Mouse (Mus musculus): ENCODE results near the gene Napsa. TPM values are rescaled to one million over a fixed set of nuclear protein-coding genes. Genes with fewer than 3 reads are reported as not detected.

The Napsa gene
- polyA plus RNA-seq, 1 experiment, result not detected

DNA sequence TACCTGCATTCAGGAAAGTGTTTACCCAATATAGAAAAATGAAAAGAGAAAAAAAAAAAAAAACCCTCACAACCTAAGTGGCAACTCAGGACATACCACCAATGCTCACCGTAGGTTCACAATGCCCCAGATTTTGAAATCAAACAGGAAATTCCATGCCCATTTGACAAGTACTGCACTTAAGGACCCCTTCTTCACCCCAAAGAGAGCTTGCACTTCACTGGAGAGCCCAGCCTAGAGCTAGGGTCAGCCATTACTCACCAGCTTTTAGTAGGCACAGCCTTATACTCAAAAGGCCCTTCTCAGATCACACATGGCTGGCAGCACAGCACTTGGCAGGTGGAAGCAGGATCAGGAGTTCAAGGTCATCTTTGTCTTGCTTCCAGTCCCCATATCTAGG is 11.0 kb downstream of the Napsa start:
- H3ac ChIP-seq (ENCODE audit: control insufficient read depth, insufficient read length, low read depth), result no peak overlapping the region
- H3K79me3 ChIP-seq (ENCODE audit: low read depth), result no peaks in the 10 kb centered on the region
- peaks cover 47% of the 10 kb centered on the region for H3K27me3 ChIP-seq (ENCODE audit: control insufficient read depth, insufficient read depth, insufficient read length)
- H3K4me3 ChIP-seq (ENCODE audit: insufficient read depth, poor library complexity, severe bottlenecking), result no peak overlapping the region
- no peaks in the 10 kb centered on the region for H3K79me2 ChIP-seq (ENCODE audit: control insufficient read depth, insufficient read depth)
- H3K36me3 ChIP-seq (ENCODE audit: control insufficient read depth, insufficient read depth), result no peaks in the 10 kb centered on the region
- TF ChIP-seq MAX (IDR thresholded peaks at IDR 0.05) (no peak), MYOD1 (IDR thresholded peaks at IDR 0.05; ENCODE audit: control insufficient read depth, insufficient read length, low read depth) (no peak), CTCF (IDR thresholded peaks at IDR 0.05; ENCODE audit: control insufficient read depth, insufficient read depth, insufficient read length) (no peak), MYOG (IDR thresholded peaks at IDR 0.05; ENCODE audit: control insufficient read depth, extremely low read depth, insufficient read length) (no peak), FOSL1 (IDR thresholded peaks at IDR 0.05; ENCODE audit: insufficient read depth, low read length, poor library complexity, severe bottlenecking) (no peak), USF1 (IDR thresholded peaks at IDR 0.05; ENCODE audit: low read depth) (no peak), CEBPB (IDR thresholded peaks at IDR 0.05; ENCODE audit: low read depth) (no peak)

DNA sequence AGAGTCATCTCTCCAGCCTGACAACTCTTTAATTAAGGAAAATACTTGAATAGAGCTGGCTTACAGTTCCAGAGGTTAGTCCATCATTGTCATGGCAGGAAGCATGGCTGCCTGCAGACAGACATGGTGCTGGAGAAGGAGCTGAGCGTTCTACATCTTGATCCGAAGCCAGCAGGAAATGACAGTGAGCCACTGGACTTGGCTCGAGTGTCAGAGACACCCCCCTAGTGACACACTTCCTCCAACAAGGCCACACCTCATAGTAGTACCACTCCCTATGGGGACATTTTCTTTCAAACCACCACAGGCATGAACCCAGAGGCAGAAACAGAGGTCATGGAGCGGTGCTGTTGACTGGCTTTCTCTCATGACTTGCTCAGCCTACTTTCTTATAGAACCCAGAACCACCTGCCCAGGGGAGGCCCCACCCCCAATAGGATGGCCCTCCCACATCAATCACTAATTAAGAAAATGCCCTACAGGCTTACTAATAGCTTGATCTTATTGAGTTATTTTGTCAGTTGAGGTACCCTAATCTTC is 12.2 kb downstream of the Napsa start:
- TF ChIP-seq MYOG (IDR thresholded peaks at IDR 0.05; ENCODE audit: control insufficient read depth, extremely low read depth, insufficient read length), result no peak
- no peak for TF ChIP-seq FOSL1 (IDR thresholded peaks at IDR 0.05; ENCODE audit: insufficient read depth, low read length, poor library complexity, severe bottlenecking)
- no peak for TF ChIP-seq MYOD1 (IDR thresholded peaks at IDR 0.05; ENCODE audit: control insufficient read depth, insufficient read length, low read depth)
- TF ChIP-seq CTCF (IDR thresholded peaks at IDR 0.05; ENCODE audit: control insufficient read depth, insufficient read depth, insufficient read length), result no peak
- TF ChIP-seq USF1 (IDR thresholded peaks at IDR 0.05; ENCODE audit: low read depth), result no peak
- no peak for TF ChIP-seq MAX (IDR thresholded peaks at IDR 0.05)
- no peak for TF ChIP-seq CEBPB (IDR thresholded peaks at IDR 0.05; ENCODE audit: low read depth)
- no peaks in the 10 kb centered on the region for H3K79me3 ChIP-seq (ENCODE audit: low read depth)
- no peaks in the 10 kb centered on the region for H3K36me3 ChIP-seq (ENCODE audit: control insufficient read depth, insufficient read depth)
- H3K27me3 ChIP-seq (ENCODE audit: control insufficient read depth, insufficient read depth, insufficient read length), result peaks cover 56% of the 10 kb centered on the region
- H3ac ChIP-seq (ENCODE audit: control insufficient read depth, insufficient read length, low read depth), result no peak overlapping the region
- H3K79me2 ChIP-seq (ENCODE audit: control insufficient read depth, insufficient read depth), result no peaks in the 10 kb centered on the region
- H3K4me3 ChIP-seq (ENCODE audit: insufficient read depth, poor library complexity, severe bottlenecking), result no peak overlapping the region

DNA sequence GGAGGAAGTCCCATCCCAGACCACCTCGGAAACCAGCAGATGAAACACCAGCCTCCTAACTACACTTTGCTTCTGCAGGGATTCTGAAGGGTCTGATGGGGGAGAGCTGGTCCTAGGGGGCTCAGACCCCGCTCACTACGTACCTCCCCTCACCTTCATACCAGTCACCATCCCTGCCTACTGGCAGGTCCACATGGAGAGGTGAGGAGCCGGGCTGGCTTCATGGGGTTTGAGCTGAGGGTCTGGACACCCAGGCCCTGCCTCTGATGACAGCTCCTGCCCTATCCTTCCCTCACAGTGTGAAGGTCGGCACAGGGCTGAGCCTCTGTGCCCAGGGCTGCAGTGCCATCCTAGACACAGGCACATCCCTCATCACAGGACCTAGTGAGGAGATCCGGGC is 12.7 kb downstream of the Napsa start:
- no peaks in the 10 kb centered on the region for H3K79me2 ChIP-seq (ENCODE audit: control insufficient read depth, insufficient read depth)
- peaks cover 56% of the 10 kb centered on the region for H3K27me3 ChIP-seq (ENCODE audit: control insufficient read depth, insufficient read depth, insufficient read length)
- H3K79me3 ChIP-seq (ENCODE audit: low read depth), result no peaks in the 10 kb centered on the region
- H3K36me3 ChIP-seq (ENCODE audit: control insufficient read depth, insufficient read depth), result no peaks in the 10 kb centered on the region
- H3K4me3 ChIP-seq (ENCODE audit: insufficient read depth, poor library complexity, severe bottlenecking), result no peak overlapping the region
- TF ChIP-seq USF1 (IDR thresholded peaks at IDR 0.05; ENCODE audit: low read depth) (no peak), CTCF (IDR thresholded peaks at IDR 0.05; ENCODE audit: control insufficient read depth, insufficient read depth, insufficient read length) (no peak), FOSL1 (IDR thresholded peaks at IDR 0.05; ENCODE audit: insufficient read depth, low read length, poor library complexity, severe bottlenecking) (no peak), MAX (IDR thresholded peaks at IDR 0.05) (no peak), MYOD1 (IDR thresholded peaks at IDR 0.05; ENCODE audit: control insufficient read depth, insufficient read length, low read depth) (no peak), CEBPB (IDR thresholded peaks at IDR 0.05; ENCODE audit: low read depth) (no peak), MYOG (IDR thresholded peaks at IDR 0.05; ENCODE audit: control insufficient read depth, extremely low read depth, insufficient read length) (no peak)
- H3ac ChIP-seq (ENCODE audit: control insufficient read depth, insufficient read length, low read depth), result no peak overlapping the region

DNA sequence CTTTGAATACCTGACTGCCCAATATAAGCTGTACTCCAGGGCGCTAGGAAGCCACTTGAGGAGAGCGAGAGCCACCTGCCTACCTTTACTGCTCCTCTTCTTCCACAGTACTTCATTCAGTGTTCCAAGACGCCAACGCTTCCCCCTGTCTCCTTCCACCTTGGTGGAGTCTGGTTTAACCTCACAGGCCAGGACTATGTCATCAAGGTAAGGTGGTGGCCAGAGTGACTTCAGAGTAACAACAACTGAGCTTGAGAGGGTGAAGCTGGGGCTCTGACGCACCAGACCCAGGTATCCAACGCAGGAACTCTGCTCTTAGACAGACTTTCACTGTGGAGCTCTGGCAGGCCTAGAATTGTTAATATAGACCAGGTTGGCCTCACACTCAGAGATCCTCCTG is 13.4 kb downstream of the Napsa start:
- H3K36me3 ChIP-seq (ENCODE audit: control insufficient read depth, insufficient read depth), result no peaks in the 10 kb centered on the region
- H3K79me3 ChIP-seq (ENCODE audit: low read depth), result no peaks in the 10 kb centered on the region
- H3K27me3 ChIP-seq (ENCODE audit: control insufficient read depth, insufficient read depth, insufficient read length), result peaks cover 56% of the 10 kb centered on the region
- H3K4me3 ChIP-seq (ENCODE audit: insufficient read depth, poor library complexity, severe bottlenecking), result no peak overlapping the region
- TF ChIP-seq CEBPB (IDR thresholded peaks at IDR 0.05; ENCODE audit: low read depth) (no peak), MAX (IDR thresholded peaks at IDR 0.05) (no peak), FOSL1 (IDR thresholded peaks at IDR 0.05; ENCODE audit: insufficient read depth, low read length, poor library complexity, severe bottlenecking) (no peak), MYOG (IDR thresholded peaks at IDR 0.05; ENCODE audit: control insufficient read depth, extremely low read depth, insufficient read length) (no peak), MYOD1 (IDR thresholded peaks at IDR 0.05; ENCODE audit: control insufficient read depth, insufficient read length, low read depth) (no peak), USF1 (IDR thresholded peaks at IDR 0.05; ENCODE audit: low read depth) (no peak), CTCF (IDR thresholded peaks at IDR 0.05; ENCODE audit: control insufficient read depth, insufficient read depth, insufficient read length) (no peak)
- H3ac ChIP-seq (ENCODE audit: control insufficient read depth, insufficient read length, low read depth), result no peak overlapping the region
- H3K79me2 ChIP-seq (ENCODE audit: control insufficient read depth, insufficient read depth), result no peaks in the 10 kb centered on the region

GRCm38 (mm10) chr7:44586518-44586917 is 14.3 kb downstream of the Napsa start:
- H3ac ChIP-seq (ENCODE audit: control insufficient read depth, insufficient read length, low read depth), result no peak overlapping the region
- H3K27me3 ChIP-seq (ENCODE audit: control insufficient read depth, insufficient read depth, insufficient read length), result peaks cover 55% of the 10 kb centered on the region
- no peaks in the 10 kb centered on the region for H3K79me2 ChIP-seq (ENCODE audit: control insufficient read depth, insufficient read depth)
- H3K36me3 ChIP-seq (ENCODE audit: control insufficient read depth, insufficient read depth), result no peaks in the 10 kb centered on the region
- no peaks in the 10 kb centered on the region for H3K79me3 ChIP-seq (ENCODE audit: low read depth)
- no peak for TF ChIP-seq FOSL1 (IDR thresholded peaks at IDR 0.05; ENCODE audit: insufficient read depth, low read length, poor library complexity, severe bottlenecking)
- TF ChIP-seq CTCF (IDR thresholded peaks at IDR 0.05; ENCODE audit: control insufficient read depth, insufficient read depth, insufficient read length), result no peak
- TF ChIP-seq MAX (IDR thresholded peaks at IDR 0.05), result no peak
- no peak for TF ChIP-seq USF1 (IDR thresholded peaks at IDR 0.05; ENCODE audit: low read depth)
- TF ChIP-seq CEBPB (IDR thresholded peaks at IDR 0.05; ENCODE audit: low read depth), result no peak
- TF ChIP-seq MYOD1 (IDR thresholded peaks at IDR 0.05; ENCODE audit: control insufficient read depth, insufficient read length, low read depth), result no peak
- TF ChIP-seq MYOG (IDR thresholded peaks at IDR 0.05; ENCODE audit: control insufficient read depth, extremely low read depth, insufficient read length), result no peak
- H3K4me3 ChIP-seq (ENCODE audit: insufficient read depth, poor library complexity, severe bottlenecking), result no peak overlapping the region
